Mouse (Mus musculus): ENCODE data around the gene Pmis2.

DNA sequence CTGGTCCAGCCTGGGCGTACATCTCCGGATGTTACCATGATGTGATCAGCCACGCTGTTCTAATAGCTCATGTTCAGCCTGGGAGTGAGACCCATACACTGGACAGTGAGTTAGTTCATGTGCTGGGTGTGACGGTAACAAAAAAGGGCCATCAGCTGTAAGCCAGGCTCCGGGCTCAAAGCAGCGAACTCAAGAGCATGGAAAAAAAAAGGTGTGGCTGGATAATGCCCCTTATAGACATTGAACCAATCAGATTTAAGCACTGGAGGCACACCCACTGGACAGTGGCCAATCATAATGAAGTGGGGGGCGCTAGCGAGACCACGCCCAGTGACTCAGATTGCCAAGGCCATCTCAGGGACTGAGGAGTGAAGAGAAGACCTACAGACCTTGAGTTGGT, 27.2 kb upstream of the Pmis2 start, which contains the start of gene 2200002J24Rik:
- TF ChIP-seq CTCF (IDR thresholded peaks at IDR 0.05; ENCODE audit: low read depth) = no peak
- no peak for TF ChIP-seq EP300 (IDR thresholded peaks at IDR 0.05; ENCODE audit: low read depth)

All from heart, postnatal 0 days (tissue).